Mouse (Mus musculus) CH12.LX (cell line): ENCODE measurements around the gene Asb1. TPM values are rescaled to one million over a fixed set of nuclear protein-coding genes. Genes with fewer than 3 reads are reported as not detected.

Experiments
- DNase-seq: peaks from one replicate; pipeline ENCODE4 v3.0.0-alpha.2; 2013; ENCODE audit errors: extremely low read depth
- H3K27ac ChIP-seq: 2 replicates; pipeline ENCODE4 v1.5.1; 2012; ENCODE audit warnings: low read depth, mild to moderate bottlenecking, control low read depth, moderate library complexity; ENCODE audit not compliant: insufficient read depth
- H3K27me3 ChIP-seq: replicated peaks from 2 replicates; pipeline ENCODE3; 2012; ENCODE audit warnings: inconsistent platforms
- H3K36me3 ChIP-seq, 2 experiments: replicated peaks in 1 of 2; 2 replicates each; pipeline versions ENCODE3 to v1.6.1; 2012; ENCODE audit warnings: inconsistent platforms in 1 of 2, low read length in 1 of 2, mild to moderate bottlenecking in 1 of 2, mixed read lengths in 1 of 2, moderate library complexity in 1 of 2; ENCODE audit not compliant: control insufficient read depth in 1 of 2, insufficient read depth in 1 of 2
- H3K4me1 ChIP-seq, 2 experiments: 2 replicates each; pipeline ENCODE4 v1.6.1; 2012; ENCODE audit warnings: inconsistent platforms in 1 of 2, moderate library complexity in 1 of 2; ENCODE audit not compliant: insufficient read depth in 2 of 2, control insufficient read depth in 1 of 2
- H3K4me2 ChIP-seq: 2 replicates; pipeline ENCODE4 v1.6.1; 2012; ENCODE audit warnings: low read depth, mild to moderate bottlenecking, control low read depth; ENCODE audit not compliant: poor library complexity, insufficient read depth, severe bottlenecking
- H3K4me3 ChIP-seq, 3 experiments: fragments of 150-350 bp in 1 of 3; sonication (generic) in 1 of 3; replicated peaks in 1 of 3; 2 replicates each; pipeline versions ENCODE3 to v1.5.1; 2011 to 2012; ENCODE audit warnings: low read depth in 2 of 3, low read length in 2 of 3, mild to moderate bottlenecking in 2 of 3, moderate library complexity in 2 of 3, control low read depth in 1 of 3, improper control_type of control experiment in 1 of 3, inconsistent platforms in 1 of 3, mixed read lengths in 1 of 3; ENCODE audit not compliant: poor library complexity in 1 of 3
- H3K79me2 ChIP-seq: replicated peaks from 2 replicates; pipeline ENCODE4 v1.6.1; 2012; ENCODE audit warnings: mild to moderate bottlenecking, moderate library complexity; ENCODE audit not compliant: control insufficient read depth, poor library complexity, insufficient read depth, severe bottlenecking; ENCODE audit errors: extremely low read depth
- H3K9ac ChIP-seq: 2 replicates; pipeline ENCODE4 v1.6.1; 2012; ENCODE audit warnings: low read depth, mild to moderate bottlenecking, control low read depth, moderate library complexity; ENCODE audit not compliant: insufficient read depth
- H3K9me3 ChIP-seq: replicated peaks from 2 replicates; pipeline ENCODE3; 2012; ENCODE audit warnings: low read length, inconsistent platforms, mixed read lengths
- CHD1 ChIP-seq: IDR thresholded peaks from 2 replicates; pipeline ENCODE4 v1.6.1; 2012; ENCODE audit warnings: low read depth, low read length, improper control_type of control experiment, inconsistent platforms
- CHD2 ChIP-seq: IDR thresholded peaks from 2 replicates; pipeline ENCODE4 v1.6.1; 2011; ENCODE audit warnings: low read length, improper control_type of control experiment
- E2F4 ChIP-seq: IDR thresholded peaks from 2 replicates; pipeline ENCODE4 v1.6.1; 2011; ENCODE audit warnings: low read depth, low read length, improper control_type of control experiment; ENCODE audit not compliant: insufficient replicate concordance
- ELF1 ChIP-seq: IDR thresholded peaks from 2 replicates; pipeline ENCODE4 v1.6.1; 2014; ENCODE audit warnings: low read depth, mild to moderate bottlenecking, inconsistent platforms, low read length, improper control_type of control experiment
- EP300 ChIP-seq: IDR thresholded peaks from 2 replicates; pipeline ENCODE4 v1.6.1; 2011; ENCODE audit warnings: low read length, improper control_type of control experiment
- ETS1 ChIP-seq: conservative IDR thresholded peaks from 2 replicates; pipeline ENCODE4 v1.6.1; 2012; ENCODE audit warnings: low read depth, mild to moderate bottlenecking, inconsistent platforms, low read length, improper control_type of control experiment, moderate library complexity
- GABPA ChIP-seq: IDR thresholded peaks from 2 replicates; pipeline ENCODE4 v1.6.1; 2012; ENCODE audit warnings: low read depth, low read length, improper control_type of control experiment, inconsistent platforms; ENCODE audit not compliant: insufficient replicate concordance
- IRF4 ChIP-seq: IDR thresholded peaks from 2 replicates; pipeline ENCODE4 v1.6.1; 2014; ENCODE audit warnings: low read depth, mild to moderate bottlenecking, inconsistent platforms, low read length, improper control_type of control experiment
- KAT2A ChIP-seq: IDR thresholded peaks from 2 replicates; pipeline ENCODE4 v1.6.1; 2012; ENCODE audit warnings: low read length, improper control_type of control experiment, inconsistent platforms; ENCODE audit not compliant: insufficient replicate concordance
- MAFK ChIP-seq: IDR thresholded peaks from 2 replicates; pipeline ENCODE4 v1.6.1; 2011; ENCODE audit warnings: low read length, improper control_type of control experiment; ENCODE audit not compliant: insufficient replicate concordance
- MEF2A ChIP-seq: IDR thresholded peaks from 2 replicates; pipeline ENCODE4 v1.6.1; 2014; ENCODE audit warnings: low read depth, mild to moderate bottlenecking, inconsistent platforms, low read length, improper control_type of control experiment, borderline replicate concordance
- MXI1 ChIP-seq: IDR thresholded peaks from 2 replicates; pipeline ENCODE4 v1.6.1; 2011; ENCODE audit warnings: mild to moderate bottlenecking, low read depth, low read length, improper control_type of control experiment
- MYC ChIP-seq: IDR thresholded peaks from 2 replicates; pipeline ENCODE4 v1.6.1; 2011; ENCODE audit warnings: low read depth, mild to moderate bottlenecking, improper control_type of control experiment, low read length
- PAX5 ChIP-seq: IDR thresholded peaks from 2 replicates; pipeline ENCODE4 v1.6.1; 2012; ENCODE audit warnings: low read length, inconsistent platforms, mixed read lengths
- RAD21 ChIP-seq: IDR thresholded peaks from 2 replicates; pipeline ENCODE4 v1.6.1; 2011; ENCODE audit warnings: low read depth, mild to moderate bottlenecking, low read length, improper control_type of control experiment, moderate library complexity
- SIN3A ChIP-seq: IDR thresholded peaks from 2 replicates; pipeline ENCODE4 v1.6.1; 2012; ENCODE audit warnings: low read length, improper control_type of control experiment, inconsistent platforms
- SMC3 ChIP-seq: IDR thresholded peaks from 2 replicates; pipeline ENCODE4 v1.6.1; 2011; ENCODE audit warnings: low read depth, low read length, improper control_type of control experiment
- UBTF ChIP-seq: IDR thresholded peaks from 2 replicates; pipeline ENCODE4 v1.6.1; 2012; ENCODE audit warnings: low read depth, mild to moderate bottlenecking, inconsistent platforms, low read length, improper control_type of control experiment, moderate library complexity
- USF1 ChIP-seq: IDR thresholded peaks from 2 replicates; pipeline ENCODE4 v1.6.1; 2014; ENCODE audit warnings: low read depth, mild to moderate bottlenecking, inconsistent platforms, low read length, improper control_type of control experiment
- USF2 ChIP-seq: conservative IDR thresholded peaks from 2 replicates; pipeline ENCODE4 v1.6.1; 2011; ENCODE audit warnings: low read depth, low read length, improper control_type of control experiment
- ZC3H11A ChIP-seq: IDR thresholded peaks from 2 replicates; pipeline ENCODE4 v1.6.1; 2012; ENCODE audit warnings: low read depth, mild to moderate bottlenecking, inconsistent platforms, low read length, improper control_type of control experiment
- ZMIZ1 ChIP-seq: IDR thresholded peaks from 2 replicates; pipeline ENCODE4 v1.6.1; 2012; ENCODE audit warnings: low read depth, mild to moderate bottlenecking, inconsistent platforms, low read length, improper control_type of control experiment
- ZNF384 ChIP-seq: IDR thresholded peaks from 2 replicates; pipeline ENCODE4 v1.6.1; 2012; ENCODE audit warnings: low read depth, low read length, improper control_type of control experiment, inconsistent platforms
- dilution Hi-C: fragments of 300-500 bp; cut with MboI; formaldehyde crosslinking; loops from 2 replicates; pipeline ENCODE4 v1.14.3; 2020; ENCODE audit warnings: low sequenced_read_pairs; ENCODE audit not compliant: extremely low pct_unique_long_range_greater_than_20kb, extremely low pct_ligation_motif_present
- in situ Hi-C: fragments of 300-500 bp; cut with MboI; formaldehyde crosslinking; loops from 3 replicates; pipeline ENCODE4 v1.14.3; 2019; ENCODE audit warnings: low sequenced_read_pairs, low pct_ligation_motif_present, low pct_unique_long_range_greater_than_20kb, mixed read lengths
- polyA plus RNA-seq: library from polyadenylated mRNA; unstranded; fragments of >175 nt; gene quantifications from 2 replicates; pipeline ENCODE4 v1.2.1, GENCODE M21; 2012; ENCODE audit warnings: low read depth; ENCODE audit not compliant: insufficient read length
- total RNA-seq, 2 experiments: library from RNA; depleted of rRNA; stranded (reverse); fragments of 300-350 nt in 1 of 2; fragments of >200 nt in 1 of 2; gene quantifications; 2 replicates each; pipeline ENCODE4 v1.2.3; 2012 to 2014

The Asb1 gene
- total and polyA plus RNA-seq, 3 experiments = 6.1 to 9.5 (median 6.4) TPM

- no peak overlapping the region for H3K9ac ChIP-seq
- in situ Hi-C loops (no loop called here), dilution Hi-C loops (no loop called here)
- H3K4me1 ChIP-seq = no peaks in the 10 kb centered on the region
- H3K36me3 ChIP-seq = no peaks in the 10 kb centered on the region
- no peaks in the 10 kb centered on the region for H3K79me2 ChIP-seq
- no peak overlapping the region for H3K27ac ChIP-seq
- no peak for DNase-seq
- H3K27me3 ChIP-seq = peaks cover 69% of the 10 kb centered on the region
- no peaks in the 10 kb centered on the region for H3K9me3 ChIP-seq
- no peak overlapping the region for H3K4me2 ChIP-seq
- H3K4me3 ChIP-seq = no peak overlapping the region
- TF ChIP-seq ELF1 (no peak), E2F4 (no peak), CHD2 (no peak), ETS1 (no peak), USF1 (no peak), UBTF (no peak)
Measured at GRCm38 (mm10) chr1:91580503-91580902, 40.2 kb downstream of the Asb1 start.

GRCm38 (mm10) chr1:91581206-91581605 lies 40.9 kb downstream of the Asb1 start:
- Histone ChIP-seq H3K4me1 (no peaks in the 10 kb centered on the region), H3K27me3 (peaks cover 75% of the 10 kb centered on the region), H3K9me3 (no peaks in the 10 kb centered on the region), H3K27ac (no peak overlapping the region), H3K79me2 (no peaks in the 10 kb centered on the region), H3K4me3 (no peak overlapping the region), H3K36me3 (no peaks in the 10 kb centered on the region), H3K9ac (no peak overlapping the region), H3K4me2 (no peak overlapping the region)
- DNase-seq = no peak
- dilution Hi-C loops = no loop called here
- no peak for TF ChIP-seq GABPA
- no peak for TF ChIP-seq SIN3A
- TF ChIP-seq ZNF384 = no peak
- no peak for TF ChIP-seq ZC3H11A
- TF ChIP-seq SMC3 = no peak
- no peak for TF ChIP-seq EP300
- TF ChIP-seq RAD21 = no peak
- TF ChIP-seq IRF4 = no peak
- no peak for TF ChIP-seq CHD1
- no peak for TF ChIP-seq MEF2A
- TF ChIP-seq ZMIZ1 = no peak
- TF ChIP-seq MAFK = no peak
- TF ChIP-seq PAX5 = no peak
- no peak for TF ChIP-seq MXI1
- no peak for TF ChIP-seq USF1
- no peak for TF ChIP-seq MYC
- TF ChIP-seq USF2 = no peak
- TF ChIP-seq KAT2A = no peak
- in situ Hi-C loops = no loop called here
